Mouse (Mus musculus) naive thymus-derived CD4-positive, alpha-beta T cell, adult 2 months (primary cell): Measurements from ENCODE around the gene Tmem117.

ENCODE experiments used
- DNase-seq: peaks from one replicate; pipeline ENCODE4 v3.0.0-alpha.2; 2011; ENCODE audit warnings: low read depth

Tmem117 gene

GRCm38 (mm10) chr15:95028862-95029486 lies 399.9 kb downstream of the Tmem117 start:
- DNase-seq = no peak

- DNase-seq = no peak
These were observed 400.4 kb downstream of the Tmem117 start for GRCm38 (mm10) chr15:95029487-95029875.

- no peak for DNase-seq
These were observed 413.4 kb downstream of the Tmem117 start for GRCm38 (mm10) chr15:95042437-95042836.

GRCm38 (mm10) chr15:95044011-95044410 lies 415.0 kb downstream of the Tmem117 start:
- DNase-seq = no peak

- DNase-seq = no peak
These were observed 418.5 kb downstream of the Tmem117 start for GRCm38 (mm10) chr15:95047486-95047885.

GRCm38 (mm10) chr15:95049171-95049729 lies 420.2 kb downstream of the Tmem117 start:
- DNase-seq = no peak

- DNase-seq = no peak
These were observed 426.1 kb downstream of the Tmem117 start for GRCm38 (mm10) chr15:95055081-95055650.

- no peak for DNase-seq
These were observed 439.0 kb downstream of the Tmem117 start for GRCm38 (mm10) chr15:95068023-95068422.

GRCm38 (mm10) chr15:95068799-95069198 lies 439.8 kb downstream of the Tmem117 start:
- no peak for DNase-seq

GRCm38 (mm10) chr15:95070881-95071280 lies 441.8 kb downstream of the Tmem117 start:
- DNase-seq = no peak

- no peak for DNase-seq
These were observed 446.3 kb downstream of the Tmem117 start for GRCm38 (mm10) chr15:95075356-95075755.

- DNase-seq = no peak
These were observed 452.6 kb downstream of the Tmem117 start for GRCm38 (mm10) chr15:95081654-95082053.

GRCm38 (mm10) chr15:95085962-95086361 lies 456.9 kb downstream of the Tmem117 start:
- no peak for DNase-seq

- no peak for DNase-seq
These were observed 471.1 kb downstream of the Tmem117 start for GRCm38 (mm10) chr15:95100133-95100532.

- no peak for DNase-seq
These were observed 472.5 kb downstream of the Tmem117 start for GRCm38 (mm10) chr15:95101522-95101921.

- DNase-seq = no peak
These were observed 478.3 kb downstream of the Tmem117 start for GRCm38 (mm10) chr15:95107246-95107809.

GRCm38 (mm10) chr15:95108626-95109025 lies 479.6 kb downstream of the Tmem117 start:
- no peak for DNase-seq

- no peak for DNase-seq
These were observed 502.4 kb downstream of the Tmem117 start for GRCm38 (mm10) chr15:95131401-95131800.

- no peak for DNase-seq
These were observed 507.0 kb downstream of the Tmem117 start for GRCm38 (mm10) chr15:95135926-95136609.

GRCm38 (mm10) chr15:95137018-95137810 lies 508.2 kb downstream of the Tmem117 start:
- DNase-seq = no peak

- no peak for DNase-seq
These were observed 509.8 kb downstream of the Tmem117 start for GRCm38 (mm10) chr15:95138709-95139409.
